Mouse (Mus musculus) kidney, embryonic 15.5 days (tissue): ENCODE results near the gene Med20. TPM values are rescaled to one million over a fixed set of nuclear protein-coding genes. Genes with fewer than 3 reads are reported as not detected.

Source experiments
- ATAC-seq: fragments of 200-750 bp; cut with Nextera tagmentation; replicated peaks from 2 replicates; pipeline ENCODE4 v1.8.0; 2017; ENCODE audit warnings: moderate TSS enrichment; ENCODE audit not compliant: low FRiP score
- H3K27ac ChIP-seq: fragments of 300-500 bp; sonication (generic); 2 replicates; pipeline ENCODE4 v1.5.1; 2015; ENCODE audit warnings: mild to moderate bottlenecking, inconsistent platforms
- H3K27me3 ChIP-seq: fragments of 300-500 bp; sonication (generic); 2 replicates; pipeline ENCODE4 v1.6.1; 2015; ENCODE audit warnings: inconsistent platforms
- H3K36me3 ChIP-seq: fragments of 300-500 bp; sonication (generic); 2 replicates; pipeline ENCODE4 v1.6.1; 2015; ENCODE audit warnings: inconsistent platforms
- H3K4me1 ChIP-seq: fragments of 300-500 bp; sonication (generic); 2 replicates; pipeline ENCODE4 v1.6.1; 2015; ENCODE audit warnings: inconsistent platforms
- H3K4me2 ChIP-seq: fragments of 300-500 bp; sonication (generic); 2 replicates; pipeline ENCODE4 v1.6.1; 2015; ENCODE audit warnings: moderate library complexity, mild to moderate bottlenecking, inconsistent platforms
- H3K4me3 ChIP-seq: fragments of 300-500 bp; sonication (generic); replicated peaks from 2 replicates; pipeline ENCODE4 v1.5.1; 2015; ENCODE audit warnings: mild to moderate bottlenecking, inconsistent platforms
- H3K9ac ChIP-seq: fragments of 300-500 bp; sonication (generic); 2 replicates; pipeline ENCODE4 v1.6.1; 2015; ENCODE audit warnings: mild to moderate bottlenecking, inconsistent platforms
- H3K9me3 ChIP-seq: fragments of 300-500 bp; sonication (generic); replicated peaks from 2 replicates; pipeline ENCODE4 v1.6.1; 2016; ENCODE audit warnings: inconsistent platforms
- WGBS: fragments of 180-500 bp; shearing (Covaris S2); methylation state at CpG from one replicate; pipeline ENCODE4 v1.1.7; 2015; ENCODE audit warnings: mixed read lengths; 5-methylcytosine and 5-hydroxymethylcytosine counted together
- polyA plus RNA-seq: library from polyadenylated mRNA; unstranded; fragments of >200 nt; fragmentation: Nextera tagmentation; extraction: Ambion mirVana; gene quantifications from 2 replicates; pipeline ENCODE4 v1.2.1, GENCODE M21; 2015

The Med20 gene
- polyA plus RNA-seq, 1 experiment from 2014 or later, result 45.7 TPM

DNA sequence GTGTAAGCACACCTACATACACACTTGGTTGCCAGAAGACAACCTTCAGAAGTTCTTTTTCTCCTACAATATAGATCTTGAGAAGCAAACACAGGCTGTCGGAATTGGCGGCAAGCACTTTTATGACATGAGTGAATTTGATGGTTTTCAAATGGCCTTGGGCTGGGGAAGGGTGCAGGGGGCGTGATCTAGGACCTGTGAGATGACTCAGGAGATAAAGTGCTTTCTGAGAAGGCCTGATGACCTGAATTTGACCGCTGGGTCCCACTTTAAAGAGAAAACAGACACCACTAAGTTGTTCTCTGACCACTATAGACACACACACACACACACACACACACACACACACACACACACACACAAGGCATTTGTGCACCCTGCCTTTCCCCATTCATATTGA lies 30.4 kb upstream of the Med20 start:
- no peaks in the 10 kb centered on the region for H3K27me3 ChIP-seq
- ATAC-seq, result no peak
- no peak overlapping the region for H3K4me3 ChIP-seq
- no peak overlapping the region for H3K27ac ChIP-seq
- H3K4me1 ChIP-seq, result no peaks in the 10 kb centered on the region
- H3K4me2 ChIP-seq, result no peak overlapping the region
- H3K9me3 ChIP-seq, result no peaks in the 10 kb centered on the region
- H3K36me3 ChIP-seq, result no peaks in the 10 kb centered on the region
- H3K9ac ChIP-seq, result no peak overlapping the region
- WGBS, result 77% methylated on average over 4 of the region's 4 CpGs

DNA sequence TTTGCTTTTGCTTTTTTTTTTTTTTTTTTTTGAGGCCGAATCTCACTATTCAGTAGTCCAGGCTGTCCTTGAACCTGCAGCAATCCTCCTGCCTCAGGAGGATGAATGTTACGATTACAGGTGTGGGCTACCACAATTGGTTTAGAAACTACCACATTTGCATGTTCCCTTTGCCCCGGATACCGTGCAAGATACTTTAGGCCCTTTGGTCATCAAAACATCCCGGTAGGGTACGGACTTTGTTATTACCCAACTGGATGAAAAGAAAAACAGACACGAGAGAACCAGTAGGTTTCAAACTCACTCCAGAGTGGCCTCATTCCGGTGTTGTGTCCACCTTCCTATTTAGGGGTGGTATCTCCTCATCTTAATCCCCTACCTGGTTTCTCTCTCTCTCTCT lies 22.9 kb upstream of the Med20 start:
- WGBS, result 66% methylated on average over 8 of the region's 8 CpGs

GRCm38 (mm10) chr17:47591073-47591472 lies 20.3 kb upstream of the Med20 start:
- H3K9me3 ChIP-seq, result no peaks in the 10 kb centered on the region
- H3K27ac ChIP-seq, result no peak overlapping the region
- 85% methylated on average over 3 of the region's 3 CpGs for WGBS
- H3K9ac ChIP-seq, result no peak overlapping the region
- peaks cover 23% of the 10 kb centered on the region for H3K4me1 ChIP-seq
- no peak overlapping the region for H3K4me2 ChIP-seq
- H3K4me3 ChIP-seq, result no peak overlapping the region
- H3K36me3 ChIP-seq, result no peaks in the 10 kb centered on the region
- ATAC-seq, result no peak
- no peaks in the 10 kb centered on the region for H3K27me3 ChIP-seq

More for the DNA sequence above, 22.9 kb upstream of the Med20 start:
- H3K9ac ChIP-seq, result no peak overlapping the region
- H3K27me3 ChIP-seq, result no peaks in the 10 kb centered on the region
- no peak overlapping the region for H3K27ac ChIP-seq
- H3K36me3 ChIP-seq, result no peaks in the 10 kb centered on the region
- H3K4me1 ChIP-seq, result peaks cover 9% of the 10 kb centered on the region; the same call in 1 of the 2 replicates
- no peak for ATAC-seq
- no peak overlapping the region for H3K4me2 ChIP-seq
- H3K9me3 ChIP-seq, result no peaks in the 10 kb centered on the region
- no peak overlapping the region for H3K4me3 ChIP-seq

DNA sequence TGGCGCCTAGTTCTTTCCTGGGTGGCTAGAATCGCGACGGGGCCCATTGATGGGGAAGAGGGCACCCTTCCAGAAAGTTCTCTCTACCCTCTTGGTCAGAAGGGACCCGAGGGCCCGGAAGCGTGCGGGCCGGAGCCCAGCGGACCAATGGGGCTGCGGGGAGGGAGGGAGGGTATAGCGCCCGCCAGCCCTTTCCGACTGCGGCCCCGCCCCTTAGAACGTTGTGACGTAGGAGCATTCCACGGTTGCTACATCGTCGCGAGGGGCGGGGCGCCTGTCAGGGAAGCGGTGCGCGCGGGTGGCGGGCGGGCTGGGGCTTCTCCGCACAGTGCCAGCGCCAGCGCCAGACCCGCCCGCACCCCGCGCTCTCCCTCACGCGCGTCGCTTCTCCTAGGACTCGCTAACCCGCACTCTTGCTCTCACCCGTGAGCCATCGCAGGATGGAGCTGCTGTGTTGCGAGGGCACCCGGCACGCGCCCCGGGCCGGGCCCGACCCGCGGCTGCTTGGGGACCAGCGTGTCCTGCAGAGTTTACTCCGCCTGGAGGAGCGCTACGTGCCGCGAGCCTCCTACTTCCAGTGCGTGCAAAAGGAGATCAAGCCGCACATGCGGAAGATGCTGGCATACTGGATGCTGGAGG lies 18.0 kb upstream of the Med20 start:
- Histone ChIP-seq H3K9ac (peak overlapping the region; percentile 91), H3K4me2 (peak overlapping the region; percentile 86), H3K9me3 (no peaks in the 10 kb centered on the region), H3K27me3 (no peaks in the 10 kb centered on the region), H3K4me3 (peak overlapping the region; percentile 93), H3K36me3 (peaks cover 17% of the 10 kb centered on the region), H3K27ac (peak overlapping the region; percentile 98), H3K4me1 (peaks cover 45% of the 10 kb centered on the region)
- under 1% methylated on average over 62 of the region's 63 CpGs for WGBS
- peak; percentile 80 for ATAC-seq

GRCm38 (mm10) chr17:47593854-47594182 lies 17.6 kb upstream of the Med20 start:
- ATAC-seq, result no peak
- H3K4me2 ChIP-seq, result peak overlapping the region; percentile 86
- H3K9ac ChIP-seq, result peak overlapping the region; percentile 91
- peak overlapping the region; percentile 93 for H3K4me3 ChIP-seq
- H3K9me3 ChIP-seq, result no peaks in the 10 kb centered on the region
- H3K36me3 ChIP-seq, result peaks cover 21% of the 10 kb centered on the region
- no peaks in the 10 kb centered on the region for H3K27me3 ChIP-seq
- WGBS, result under 1% methylated on average over 13 of the region's 13 CpGs
- H3K4me1 ChIP-seq, result peaks cover 45% of the 10 kb centered on the region
- H3K27ac ChIP-seq, result peak overlapping the region; percentile 98

DNA sequence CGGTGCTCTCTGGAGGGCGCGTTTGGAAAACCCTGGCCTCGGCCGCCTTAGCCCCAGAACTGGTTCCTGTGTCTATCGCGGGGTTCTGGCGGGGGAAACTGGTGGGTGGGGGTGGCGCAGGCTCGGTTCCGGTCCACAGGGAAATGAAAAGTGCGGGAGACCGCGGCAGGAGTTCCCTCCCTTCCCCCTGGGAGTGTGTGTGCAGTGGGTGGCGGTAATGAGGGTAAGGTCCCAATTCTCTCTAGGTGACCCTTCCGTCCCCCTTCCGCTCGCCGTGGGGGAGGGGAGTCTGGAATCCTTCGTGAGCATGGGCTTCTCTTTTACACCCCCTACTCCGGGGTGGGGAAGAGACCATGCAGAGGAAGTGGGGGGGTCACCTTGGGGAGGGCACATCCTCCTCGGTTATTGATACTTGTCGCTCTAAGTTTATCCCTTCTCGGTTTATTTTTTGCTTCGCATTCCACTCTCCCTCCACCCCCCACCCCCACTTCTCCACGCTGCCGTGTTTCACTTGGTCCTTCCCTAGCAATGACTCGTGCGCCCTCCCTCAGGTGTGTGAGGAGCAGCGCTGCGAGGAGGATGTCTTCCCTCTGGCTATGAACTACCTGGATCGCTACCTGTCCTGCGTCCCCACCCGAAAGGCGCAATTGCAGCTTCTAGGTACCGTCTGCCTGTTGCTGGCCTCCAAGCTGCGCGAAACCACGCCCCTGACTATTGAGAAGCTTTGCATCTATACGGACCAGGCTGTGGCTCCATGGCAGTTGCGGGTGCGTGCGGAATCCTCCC lies 17.0 kb upstream of the Med20 start:
- peak overlapping the region; percentile 86 for H3K4me2 ChIP-seq
- H3K9ac ChIP-seq, result peak overlapping the region; percentile 91
- no peak; the same call in 1 of the 2 replicates for ATAC-seq
- peak overlapping the region; percentile 93 for H3K4me3 ChIP-seq
- no peaks in the 10 kb centered on the region for H3K9me3 ChIP-seq
- H3K4me1 ChIP-seq, result peaks cover 47% of the 10 kb centered on the region
- peak overlapping the region; percentile 98 for H3K27ac ChIP-seq
- no peaks in the 10 kb centered on the region for H3K27me3 ChIP-seq
- H3K36me3 ChIP-seq, result peaks cover 27% of the 10 kb centered on the region
- whole genome bisulfite sequencing, result under 1% methylated on average over 43 of the region's 43 CpGs

GRCm38 (mm10) chr17:47594969-47595247 lies 16.5 kb upstream of the Med20 start:
- Histone ChIP-seq H3K27ac (peak overlapping the region; percentile 98), H3K4me2 (peak overlapping the region; percentile 86), H3K4me1 (peaks cover 52% of the 10 kb centered on the region), H3K27me3 (no peaks in the 10 kb centered on the region), H3K9me3 (no peaks in the 10 kb centered on the region), H3K9ac (peak overlapping the region; percentile 91), H3K4me3 (peak overlapping the region; percentile 93), H3K36me3 (peaks cover 32% of the 10 kb centered on the region)
- ATAC-seq, result no peak
- 0% methylated on average over 8 of the region's 9 CpGs for WGBS

DNA sequence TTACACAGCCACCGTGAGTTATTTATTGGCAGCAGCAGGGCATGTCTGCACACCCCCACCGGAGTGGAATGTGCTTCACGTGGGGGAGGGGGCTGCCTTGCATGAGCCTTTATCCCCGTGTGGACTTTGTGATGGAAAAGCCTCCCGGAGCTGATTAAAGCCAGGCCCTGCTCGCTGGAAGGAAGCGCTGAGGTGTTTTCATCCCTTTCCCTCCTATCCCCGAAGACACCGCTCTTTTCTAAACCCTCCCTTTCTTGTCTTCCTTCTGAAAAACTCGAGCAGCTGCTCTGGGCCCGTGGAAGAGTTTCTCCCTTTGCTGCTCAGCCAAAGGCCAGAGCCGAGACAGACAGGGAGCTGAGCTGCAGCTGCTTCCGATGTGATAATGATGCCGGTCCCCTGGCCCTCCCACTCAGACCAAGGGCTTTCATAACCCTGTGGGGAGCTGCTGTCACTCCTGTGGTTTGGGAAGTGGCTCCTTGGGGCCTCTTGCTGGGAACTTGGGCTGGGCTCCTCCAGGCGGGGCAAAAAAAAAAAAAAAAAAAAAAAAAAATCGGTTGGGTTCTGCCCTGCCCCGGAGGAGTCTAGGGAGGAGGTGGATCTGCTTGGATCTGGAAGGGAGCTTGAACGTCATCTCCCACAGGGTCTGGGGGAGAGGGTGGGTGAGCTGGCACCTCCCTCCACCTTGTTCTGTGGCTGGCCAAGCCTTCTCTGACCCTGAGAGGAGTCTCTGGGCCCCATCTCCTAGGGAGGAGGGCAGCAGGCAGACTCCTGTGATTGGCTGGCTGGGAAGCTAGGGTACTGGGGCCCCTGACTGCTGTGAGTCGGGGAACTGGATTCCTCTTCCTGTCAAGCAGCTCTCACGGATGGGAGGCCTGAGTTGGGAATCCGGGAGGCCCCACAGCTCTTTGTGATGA lies 15.9 kb upstream of the Med20 start:
- H3K4me3 ChIP-seq, result peak overlapping the region; percentile 93
- peaks cover 58% of the 10 kb centered on the region for H3K4me1 ChIP-seq
- peaks cover 38% of the 10 kb centered on the region for H3K36me3 ChIP-seq
- WGBS, result under 1% methylated on average over 21 of the region's 21 CpGs
- no peaks in the 10 kb centered on the region for H3K27me3 ChIP-seq
- peak; percentile 75 for ATAC-seq
- peak overlapping the region; percentile 98 for H3K27ac ChIP-seq
- H3K9me3 ChIP-seq, result no peaks in the 10 kb centered on the region
- peak overlapping the region; percentile 91 for H3K9ac ChIP-seq
- H3K4me2 ChIP-seq, result peak overlapping the region; percentile 86

- ATAC-seq, result no peak
- Histone ChIP-seq H3K9ac (peak overlapping the region; percentile 91), H3K27ac (peak overlapping the region; percentile 98), H3K4me3 (peak overlapping the region; percentile 93), H3K27me3 (no peaks in the 10 kb centered on the region), H3K9me3 (no peaks in the 10 kb centered on the region), H3K36me3 (peaks cover 46% of the 10 kb centered on the region), H3K4me1 (peaks cover 58% of the 10 kb centered on the region), H3K4me2 (peak overlapping the region; percentile 86)
- 23% methylated on average over 6 of the region's 6 CpGs for WGBS
Measured at GRCm38 (mm10) chr17:47596162-47596838, 15.1 kb upstream of the Med20 start.

GRCm38 (mm10) chr17:47596839-47597164 lies 14.6 kb upstream of the Med20 start:
- ATAC-seq, result no peak
- H3K36me3 ChIP-seq, result peaks cover 51% of the 10 kb centered on the region
- peak overlapping the region; percentile 91 for H3K9ac ChIP-seq
- H3K4me2 ChIP-seq, result peak overlapping the region; percentile 86
- peaks cover 58% of the 10 kb centered on the region for H3K4me1 ChIP-seq
- H3K4me3 ChIP-seq, result peak overlapping the region; percentile 93
- H3K9me3 ChIP-seq, result no peaks in the 10 kb centered on the region
- peak overlapping the region; percentile 98 for H3K27ac ChIP-seq
- H3K27me3 ChIP-seq, result no peaks in the 10 kb centered on the region
- WGBS, result 62% methylated on average over 5 of the region's 5 CpGs

DNA sequence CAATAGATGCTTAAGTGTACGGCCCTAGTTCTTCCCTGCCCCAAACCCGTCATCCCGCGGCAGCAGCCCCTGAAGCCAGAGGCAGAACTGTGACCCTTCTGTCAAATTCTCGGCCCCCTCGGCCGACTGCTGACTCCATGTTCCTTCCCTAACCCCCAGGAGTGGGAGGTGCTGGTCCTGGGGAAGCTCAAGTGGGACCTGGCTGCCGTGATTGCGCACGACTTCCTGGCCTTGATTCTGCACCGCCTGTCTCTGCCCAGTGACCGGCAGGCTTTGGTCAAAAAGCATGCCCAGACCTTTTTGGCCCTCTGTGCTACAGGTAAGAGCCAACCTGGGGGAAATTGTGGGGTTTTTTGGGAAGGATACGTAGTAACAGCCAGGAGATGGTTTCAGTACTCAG lies 14.1 kb upstream of the Med20 start:
- Histone ChIP-seq H3K27me3 (no peaks in the 10 kb centered on the region), H3K4me3 (peak overlapping the region; percentile 93), H3K27ac (peak overlapping the region; percentile 98), H3K9ac (peak overlapping the region; percentile 91), H3K4me2 (peak overlapping the region; percentile 86), H3K9me3 (no peaks in the 10 kb centered on the region), H3K4me1 (peaks cover 58% of the 10 kb centered on the region), H3K36me3 (peaks cover 56% of the 10 kb centered on the region)
- WGBS, result 59% methylated on average over 13 of the region's 13 CpGs
- ATAC-seq, result no peak
